In genomic region chr6:97082336-97082735, GRCm38 (mm10) we compare ENCODE assay signal across 20 mouse cellular contexts. TPM values are rescaled to one million over a fixed set of nuclear protein-coding genes. Genes with fewer than 3 reads are reported as not detected.
"Had no signal": no experiment of that assay in that cellular context is flagged by ENCODE, and none has a peak within 500 bp of the region (broad histone marks: within the 10 kb centered on the region; RNA-seq: fewer than 3 reads in every experiment).

No protein-coding gene starts in this region.

- H3K4me1 ChIP-seq: neural tube, embryonic 13.5 days; stomach, embryonic 15.5 days had no signal

- H3K9me3 ChIP-seq: neural tube, embryonic 15.5 days; stomach, embryonic 15.5 days had no signal

- H3K27me3 ChIP-seq: neural tube, embryonic 13.5 days; neural tube, embryonic 15.5 days; stomach, embryonic 15.5 days had no signal

- DNase-seq: retina, postnatal 1 day; right cerebral cortex, adult 18-20 months; right cerebral cortex, postnatal 14 days; right cerebral cortex, postnatal 25 days; right cerebral cortex, postnatal 4 days; spleen, adult 18-20 months; thymus, adult 18-20 months; thymus, adult 2 months; thymus, postnatal 14 days; thymus, postnatal 25 days; thymus, postnatal 36 days; thymus, postnatal 4 days had no signal

- H3K4me3 ChIP-seq: neural tube, embryonic 13.5 days; neural tube, embryonic 15.5 days; stomach, embryonic 15.5 days had no signal

- H3K36me3 ChIP-seq: neural tube, embryonic 13.5 days; neural tube, embryonic 15.5 days; stomach, embryonic 15.5 days had no signal

- H3K4me2 ChIP-seq: neural tube, embryonic 13.5 days; neural tube, embryonic 15.5 days; stomach, embryonic 15.5 days had no signal

- H3K9ac ChIP-seq: neural tube, embryonic 13.5 days; neural tube, embryonic 15.5 days; stomach, embryonic 15.5 days had no signal

- H3K27ac ChIP-seq: neural tube, embryonic 13.5 days; neural tube, embryonic 15.5 days; stomach, embryonic 15.5 days; stomach, postnatal 0 days had no signal

RNA-seq across cellular contexts. Expression of gene Fam19a4, which starts 22.1 kb away (rescaled TPM):
- total RNA-seq: neutrophil, adult 5-6 weeks had no signal
- polyA plus RNA-seq: small intestine, adult 2 months; spleen, adult 2 months; urinary bladder, adult 2 months had no signal
